Mouse (Mus musculus) splenic B cell, adult 2 months (primary cell): ENCODE results near the gene Gnat1.

ENCODE experiments used
- DNase-seq: peaks from one replicate; pipeline ENCODE4 v3.0.0-alpha.2; 2011; ENCODE audit warnings: low read depth, low spot score
- H3K27me3 ChIP-seq: 2 replicates; pipeline ENCODE4 v1.6.1; 2012; ENCODE audit warnings: mild to moderate bottlenecking, low read length, moderate library complexity, mixed read lengths; ENCODE audit not compliant: control insufficient read depth, poor library complexity, insufficient read depth, severe bottlenecking
- H3K36me3 ChIP-seq: 2 replicates; pipeline ENCODE4 v1.6.1; 2012; ENCODE audit warnings: mild to moderate bottlenecking, low read length, moderate library complexity, mixed read lengths; ENCODE audit not compliant: control insufficient read depth, poor library complexity, insufficient read depth, severe bottlenecking

The Gnat1 gene

GRCm38 (mm10) chr9:107650708-107651481 lies 28.6 kb downstream of the Gnat1 start:
- H3K36me3 ChIP-seq: no peaks in the 10 kb centered on the region
- H3K27me3 ChIP-seq: no peaks in the 10 kb centered on the region
- DNase-seq: no peak

DNA sequence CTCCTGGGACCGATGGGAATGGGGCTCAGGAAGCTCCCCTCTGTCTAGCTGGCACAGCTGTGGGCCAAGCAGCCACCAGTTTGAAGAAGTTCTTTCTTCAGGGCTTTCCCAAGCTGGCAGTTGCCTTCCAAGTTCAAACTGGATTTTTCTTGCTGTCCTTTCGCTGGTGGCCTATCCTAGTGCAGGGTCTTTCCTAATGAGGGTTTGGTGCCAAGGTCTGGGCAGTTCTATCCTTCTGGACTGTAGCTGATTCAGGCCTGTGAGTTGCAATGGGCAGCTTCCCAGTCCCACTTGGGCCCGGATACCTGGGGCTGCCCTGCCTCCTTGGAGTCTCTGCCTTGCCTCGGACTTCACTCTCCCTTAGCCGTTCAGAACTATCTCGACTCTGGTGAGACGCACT lies 29.3 kb downstream of the Gnat1 start:
- Histone ChIP-seq H3K36me3 (no peaks in the 10 kb centered on the region), H3K27me3 (no peaks in the 10 kb centered on the region)
- no peak for DNase-seq

DNA sequence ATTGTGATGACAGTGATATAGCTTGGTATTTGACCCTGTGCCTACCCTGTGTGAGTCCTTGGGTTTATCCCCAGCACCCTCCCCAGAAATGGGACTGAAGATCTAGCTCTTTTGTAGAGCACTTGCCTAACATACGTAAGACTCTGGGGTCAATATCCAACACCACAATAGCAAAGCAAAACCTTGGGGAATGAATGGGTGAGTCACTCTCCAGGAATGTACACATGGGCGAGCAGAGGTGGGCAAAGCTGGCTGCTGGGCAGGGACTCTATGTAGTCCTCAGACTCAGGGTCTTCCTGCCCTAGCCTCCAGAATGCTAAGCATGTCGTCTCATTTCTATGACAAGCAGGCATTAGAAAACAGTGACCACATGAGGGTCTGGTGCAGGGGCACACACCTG lies 30.7 kb downstream of the Gnat1 start:
- no peaks in the 10 kb centered on the region for H3K36me3 ChIP-seq
- no peaks in the 10 kb centered on the region for H3K27me3 ChIP-seq
- no peak for DNase-seq

- DNase-seq: peak; percentile 27
- H3K36me3 ChIP-seq: no peaks in the 10 kb centered on the region
These were observed 32.5 kb downstream of the Gnat1 start for GRCm38 (mm10) chr9:107646975-107647374.

GRCm38 (mm10) chr9:107645577-107645976 lies 33.9 kb downstream of the Gnat1 start:
- peak; percentile 90 for DNase-seq
- H3K27me3 ChIP-seq: no peaks in the 10 kb centered on the region

More at GRCm38 (mm10) chr9:107646975-107647374, 32.5 kb downstream of the Gnat1 start:
- no peaks in the 10 kb centered on the region for H3K27me3 ChIP-seq

DNA sequence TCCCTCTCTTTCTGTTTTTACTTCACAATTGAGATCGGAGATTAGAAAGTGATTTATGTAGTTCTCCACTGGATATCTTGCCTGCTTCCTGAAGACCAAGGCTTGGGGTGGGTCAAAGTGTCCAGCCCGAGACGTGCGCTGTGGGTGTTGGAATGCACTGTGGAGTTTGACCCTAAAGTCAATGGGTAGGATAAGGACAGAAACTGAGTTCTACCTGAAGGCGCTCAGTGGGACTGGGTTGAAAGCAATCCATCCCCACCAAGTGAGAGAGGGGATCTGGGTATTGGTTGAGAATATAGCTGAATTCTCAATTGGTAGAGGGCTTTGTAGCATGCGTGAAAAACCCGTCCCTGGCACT lies 34.4 kb downstream of the Gnat1 start:
- Histone ChIP-seq H3K36me3 (no peaks in the 10 kb centered on the region), H3K27me3 (no peaks in the 10 kb centered on the region)
- DNase-seq: no peak

More at GRCm38 (mm10) chr9:107645577-107645976, 33.9 kb downstream of the Gnat1 start:
- no peaks in the 10 kb centered on the region for H3K36me3 ChIP-seq

GRCm38 (mm10) chr9:107644495-107645152 lies 34.9 kb downstream of the Gnat1 start:
- Histone ChIP-seq H3K36me3 (no peaks in the 10 kb centered on the region), H3K27me3 (no peaks in the 10 kb centered on the region)
- peak; percentile 93 for DNase-seq

- Histone ChIP-seq H3K27me3 (no peaks in the 10 kb centered on the region), H3K36me3 (no peaks in the 10 kb centered on the region)
- DNase-seq: no peak
These were observed 35.8 kb downstream of the Gnat1 start for GRCm38 (mm10) chr9:107643544-107644214.

- H3K27me3 ChIP-seq: no peaks in the 10 kb centered on the region
- H3K36me3 ChIP-seq: no peaks in the 10 kb centered on the region
- DNase-seq: no peak
These were observed 37.8 kb downstream of the Gnat1 start for GRCm38 (mm10) chr9:107641666-107642065.

DNA sequence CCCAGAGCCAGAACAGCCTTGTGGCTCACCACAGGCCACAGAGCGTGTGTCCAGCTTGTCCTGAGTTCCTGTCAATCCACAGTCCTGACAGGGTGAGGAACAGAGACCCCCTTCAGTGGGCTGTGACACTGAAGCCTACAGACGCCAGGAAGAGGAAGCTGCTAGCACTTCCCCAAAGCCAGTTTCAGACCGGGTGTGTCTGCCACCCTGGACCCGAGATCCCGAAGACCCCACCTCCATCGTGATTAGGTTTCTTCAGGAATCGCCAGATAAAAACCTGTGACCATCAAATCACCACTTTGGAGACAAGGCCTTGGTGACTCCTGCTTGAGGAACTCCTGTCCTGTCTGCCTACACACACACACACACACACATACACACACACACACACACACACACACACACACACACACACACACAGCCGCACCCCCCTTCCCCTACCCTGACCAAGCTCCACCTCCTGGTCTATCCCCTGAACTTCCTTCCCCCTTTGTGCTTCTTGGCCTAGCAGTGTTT lies 39.2 kb downstream of the Gnat1 start:
- H3K27me3 ChIP-seq: no peaks in the 10 kb centered on the region
- DNase-seq: peak; percentile 83
- no peaks in the 10 kb centered on the region for H3K36me3 ChIP-seq

- no peak for DNase-seq
- Histone ChIP-seq H3K36me3 (peaks cover 1% of the 10 kb centered on the region; the same call in 1 of the 2 replicates), H3K27me3 (no peaks in the 10 kb centered on the region)
These were observed 42.4 kb downstream of the Gnat1 start for GRCm38 (mm10) chr9:107637070-107637469.

DNA sequence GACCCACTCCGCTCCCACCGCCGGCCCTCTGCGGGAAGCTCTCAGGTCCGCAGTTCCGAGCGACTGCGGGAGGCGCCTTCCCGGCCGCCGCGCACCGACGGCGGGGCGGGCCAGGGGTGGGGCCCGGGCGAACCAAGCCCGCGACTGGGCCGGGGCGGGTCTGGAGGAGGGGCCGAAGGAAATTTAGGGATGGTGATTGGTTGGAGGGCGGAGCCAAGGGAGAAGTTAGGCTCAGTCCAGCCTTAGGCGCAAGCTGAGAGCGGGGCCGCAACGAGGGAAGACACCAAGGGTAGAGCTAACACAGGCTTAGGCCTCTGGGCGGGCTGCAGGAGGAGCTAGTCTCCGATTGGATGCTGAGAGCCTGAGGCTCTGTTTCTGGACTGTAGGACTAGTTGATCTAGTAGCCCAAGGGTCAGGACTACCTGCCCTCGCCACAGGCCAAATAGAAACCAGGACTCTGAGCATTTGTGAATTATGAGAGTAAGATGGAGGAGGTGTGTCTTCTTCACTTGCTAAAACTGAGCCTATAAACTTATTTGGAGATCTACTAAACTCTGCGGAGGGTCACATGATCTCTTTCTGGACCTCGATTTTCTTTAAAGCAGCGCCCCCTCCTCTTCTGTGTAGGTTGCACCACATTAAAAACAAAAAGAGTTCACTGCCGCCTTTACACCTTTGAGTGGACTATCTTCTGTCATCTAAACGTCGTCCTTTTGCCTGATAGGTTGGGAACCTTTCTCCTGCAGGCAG lies 44.1 kb downstream of the Gnat1 start, which contains the start of gene Gnai2:
Gnai2 (minus strand) TSS at position 89 of the 750 bp plus-strand sequence.
- peak; percentile 96 for DNase-seq
- Histone ChIP-seq H3K36me3 (peaks cover 1% of the 10 kb centered on the region; the same call in 1 of the 2 replicates), H3K27me3 (no peaks in the 10 kb centered on the region)

- Histone ChIP-seq H3K36me3 (peaks cover 1% of the 10 kb centered on the region; the same call in 1 of the 2 replicates), H3K27me3 (no peaks in the 10 kb centered on the region)
- no peak for DNase-seq
These were observed 44.9 kb downstream of the Gnat1 start for GRCm38 (mm10) chr9:107634406-107635278.
